Mouse (Mus musculus) ovary, adult 10 weeks (tissue): Measurements from ENCODE around the gene Arrdc5. TPM values are rescaled to one million over a fixed set of nuclear protein-coding genes. Genes with fewer than 3 reads are reported as not detected.

Experiments used
- polyA plus RNA-seq: library from polyadenylated mRNA; stranded (reverse); fragments of 350-450 nt; fragmentation: Illumina TruSeq; extraction: RNeasy Lipid Tissue Mini Kit (QIAGEN cat#74804); gene quantifications from one replicate; pipeline ENCODE4 v1.2.3, GENCODE M21; 2014

Gene Arrdc5
- polyA plus RNA-seq, result not detected

DNA sequence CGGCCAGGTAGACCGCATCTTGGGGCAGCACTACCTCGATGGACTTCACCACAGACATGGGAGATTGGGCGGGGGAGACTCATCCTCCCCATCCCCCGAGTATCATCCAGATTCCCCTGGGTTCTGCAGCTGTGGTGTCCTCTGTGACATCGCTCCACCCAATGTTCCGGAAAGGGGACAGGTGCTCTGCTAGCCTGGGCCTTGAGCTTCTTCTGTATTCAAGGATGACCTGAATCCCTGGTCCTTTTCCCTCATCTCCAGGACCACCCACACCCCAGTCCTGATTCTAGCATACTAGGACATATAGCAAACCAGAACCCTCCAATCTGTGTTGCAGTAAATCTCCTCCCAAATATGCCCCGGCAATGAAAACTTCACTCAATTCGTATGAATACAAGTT lies at the start of gene Arrdc5:
Arrdc5 (minus strand) TSS at position 101 of the 400 bp plus-strand sequence.

GRCm38 (mm10) chr17:56325450-56326152 lies 25.5 kb upstream of the Arrdc5 start, which contains the start of gene Kdm4b:
Kdm4b (plus strand) TSS chr17:56326062.

DNA sequence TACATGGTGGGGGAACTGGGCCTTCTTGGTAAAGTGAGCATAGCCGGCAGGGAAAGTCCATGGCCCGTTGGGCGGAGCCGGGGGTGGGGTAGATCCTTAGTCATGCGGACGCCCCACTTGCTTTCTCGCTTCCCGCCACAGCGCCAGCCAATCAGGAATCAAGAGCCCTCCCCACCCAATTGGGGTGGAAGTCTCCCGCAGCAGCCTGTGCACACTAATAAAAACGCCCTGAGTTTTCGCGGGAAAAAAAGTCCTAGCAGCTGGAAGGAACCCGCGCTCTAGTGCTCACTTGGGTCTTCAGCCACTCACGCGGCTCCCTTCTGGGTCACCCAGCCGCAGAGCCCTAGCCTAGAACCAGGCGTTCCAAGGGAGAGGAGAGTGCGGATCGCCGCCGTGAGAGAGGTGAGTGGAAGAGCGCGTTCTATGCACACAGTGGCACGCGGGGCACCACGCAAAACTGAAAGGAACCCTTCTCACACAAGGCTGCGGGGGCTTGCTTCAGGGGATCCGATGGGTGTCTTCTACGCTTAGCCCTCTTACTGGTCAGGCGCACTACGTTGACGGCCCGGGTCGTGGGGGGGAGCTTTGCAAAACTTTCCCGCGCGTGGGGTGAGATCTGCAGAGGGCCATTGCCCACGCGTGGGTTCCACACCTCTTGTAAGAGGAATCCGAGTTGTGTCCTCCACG lies 3.2 kb upstream of the Arrdc5 start, which contains the start of gene Uhrf1:
Uhrf1 (plus strand) TSS at position 162 of the 687 bp plus-strand sequence.

GRCm38 (mm10) chr17:56292531-56293222 lies 7.4 kb downstream of the Arrdc5 start, which contains the start of gene Plin3:
Plin3 (minus strand) TSS chr17:56292873.

GRCm38 (mm10) chr17:56276643-56277566 lies 23.2 kb downstream of the Arrdc5 start, which contains the start of gene Ticam1:
Ticam1 (minus strand) TSS chr17:56276786.

GRCm38 (mm10) chr17:56256239-56256881 lies 43.7 kb downstream of the Arrdc5 start, which contains the start of gene Fem1a:
Fem1a (plus strand) TSS chr17:56256810.

Other genes starting within 250 kb of the Arrdc5 start
- 17.7 TPM for gene Ubxn6, start 225.3 kb downstream of the Arrdc5 start, polyA plus RNA-seq
- 2.6 TPM for gene Hdgfl2, start 220.7 kb downstream of the Arrdc5 start, polyA plus RNA-seq
- 2.3 TPM for gene Plin4, start 190.5 kb downstream of the Arrdc5 start, polyA plus RNA-seq
- 0.46 TPM for gene Plin5, start 182.7 kb downstream of the Arrdc5 start, polyA plus RNA-seq
- gene Lrg1, start 178.3 kb downstream of the Arrdc5 start, polyA plus RNA-seq, result not detected
- not detected for gene Sema6b, start 159.9 kb downstream of the Arrdc5 start, polyA plus RNA-seq
- 0.88 TPM for gene Tnfaip8l1, start 137.8 kb downstream of the Arrdc5 start, polyA plus RNA-seq
- gene Mydgf, start 116.4 kb downstream of the Arrdc5 start, polyA plus RNA-seq, result 14.9 TPM
- not detected for gene Dpp9, start 81.4 kb downstream of the Arrdc5 start, polyA plus RNA-seq
- gene Fem1a, start 43.5 kb downstream of the Arrdc5 start, polyA plus RNA-seq, result 2.5 TPM
- gene Ticam1, start 23.5 kb downstream of the Arrdc5 start, polyA plus RNA-seq, result 0.20 TPM
- 22.7 TPM for gene Plin3, start 7.4 kb downstream of the Arrdc5 start, polyA plus RNA-seq
- gene Uhrf1, start 3.0 kb upstream of the Arrdc5 start, polyA plus RNA-seq, result 26.4 TPM
- gene Kdm4b, start 25.8 kb upstream of the Arrdc5 start, polyA plus RNA-seq, result 1.2 TPM
- gene Ptprs, start 176.2 kb upstream of the Arrdc5 start, polyA plus RNA-seq, result 1.1 TPM
- not detected for gene Znrf4, start 212.1 kb upstream of the Arrdc5 start, polyA plus RNA-seq